Mouse (Mus musculus) thymus, postnatal 4 days (tissue): ENCODE measurements around the gene Narfl.
A peak's percentile ranks its signal among the peaks of the same experiment; 100 is the strongest.

Experiments
- DNase-seq: peaks from one replicate; pipeline ENCODE4 v3.0.0; 2021

Narfl gene

GRCm38 (mm10) chr17:25765886-25766285, 7.7 kb upstream of the Narfl start:
- no peak for DNase-seq

- no peak for DNase-seq
Measured at GRCm38 (mm10) chr17:25769331-25769730, 4.2 kb upstream of the Narfl start.

GRCm38 (mm10) chr17:25775318-25776062, 1.9 kb downstream of the Narfl start:
- DNase-seq, result no peak

- no peak for DNase-seq
Measured at GRCm38 (mm10) chr17:25777948-25778347, 4.4 kb downstream of the Narfl start.

- no peak for DNase-seq
Measured at GRCm38 (mm10) chr17:25781339-25781738, 7.8 kb downstream of the Narfl start.

- no peak for DNase-seq
Measured at GRCm38 (mm10) chr17:25783086-25783485, 9.5 kb downstream of the Narfl start.

- no peak for DNase-seq
Measured at GRCm38 (mm10) chr17:25783861-25784574, 10.4 kb downstream of the Narfl start.

GRCm38 (mm10) chr17:25785281-25785745, 11.7 kb downstream of the Narfl start, which contains the start of gene Haghl:
Gene Haghl (minus strand): TSS chr17:25785673.
- peak; percentile 97 for DNase-seq

- DNase-seq, result no peak
Measured at GRCm38 (mm10) chr17:25786280-25786679, 12.7 kb downstream of the Narfl start, which contains the start of gene Ccdc78. Gene Ccdc78 (plus strand): TSS chr17:25786580.

GRCm38 (mm10) chr17:25786781-25787504, 13.4 kb downstream of the Narfl start:
- no peak for DNase-seq

- peak; percentile 70 for DNase-seq
Measured at GRCm38 (mm10) chr17:25791320-25791842, 17.8 kb downstream of the Narfl start.

GRCm38 (mm10) chr17:25791843-25792527, 18.4 kb downstream of the Narfl start:
- DNase-seq, result peak; percentile 89

GRCm38 (mm10) chr17:25792615-25793014, 19.0 kb downstream of the Narfl start, which contains the start of gene Fam173a:
Gene Fam173a (minus strand): TSS chr17:25792901.
- DNase-seq, result peak; percentile 86

- no peak for DNase-seq
Measured at GRCm38 (mm10) chr17:25794197-25794596, 20.6 kb downstream of the Narfl start.

- DNase-seq, result no peak
Measured at GRCm38 (mm10) chr17:25794998-25795397, 21.4 kb downstream of the Narfl start.

GRCm38 (mm10) chr17:25795609-25796092, 22.1 kb downstream of the Narfl start, which contains the start of gene AC134908.4:
Gene AC134908.4 (minus strand): TSS chr17:25795659.
- DNase-seq, result no peak

GRCm38 (mm10) chr17:25796211-25796771, 22.7 kb downstream of the Narfl start:
- DNase-seq, result peak; percentile 59

- peak; percentile 97 for DNase-seq
Measured at GRCm38 (mm10) chr17:25796951-25797369, 23.4 kb downstream of the Narfl start, which contains the start of gene Metrn. Gene Metrn (minus strand): TSS chr17:25797136.

- DNase-seq, result peak; percentile 73
Measured at GRCm38 (mm10) chr17:25801029-25801428, 27.5 kb downstream of the Narfl start.

- DNase-seq, result no peak
Measured at GRCm38 (mm10) chr17:25802825-25803517, 29.4 kb downstream of the Narfl start.

- no peak for DNase-seq
Measured at GRCm38 (mm10) chr17:25806507-25806906, 32.9 kb downstream of the Narfl start.
